Mouse (Mus musculus) mature B cell (primary cell): ENCODE results near the gene Npm1.

Source experiments
- in situ Hi-C: fragments of 300-500 bp; cut with MboI; formaldehyde crosslinking; loops from 2 replicates; pipeline ENCODE4 v1.14.3; 2019

Gene Npm1

GRCm38 (mm10) chr11:33146143-33146497 lies 16.9 kb downstream of the Npm1 start:
- in situ Hi-C loops: loop anchor here (25.0 kb wide), 2 partner anchors 434 to 709 kb away; no protein-coding TSS in a partner anchor

DNA sequence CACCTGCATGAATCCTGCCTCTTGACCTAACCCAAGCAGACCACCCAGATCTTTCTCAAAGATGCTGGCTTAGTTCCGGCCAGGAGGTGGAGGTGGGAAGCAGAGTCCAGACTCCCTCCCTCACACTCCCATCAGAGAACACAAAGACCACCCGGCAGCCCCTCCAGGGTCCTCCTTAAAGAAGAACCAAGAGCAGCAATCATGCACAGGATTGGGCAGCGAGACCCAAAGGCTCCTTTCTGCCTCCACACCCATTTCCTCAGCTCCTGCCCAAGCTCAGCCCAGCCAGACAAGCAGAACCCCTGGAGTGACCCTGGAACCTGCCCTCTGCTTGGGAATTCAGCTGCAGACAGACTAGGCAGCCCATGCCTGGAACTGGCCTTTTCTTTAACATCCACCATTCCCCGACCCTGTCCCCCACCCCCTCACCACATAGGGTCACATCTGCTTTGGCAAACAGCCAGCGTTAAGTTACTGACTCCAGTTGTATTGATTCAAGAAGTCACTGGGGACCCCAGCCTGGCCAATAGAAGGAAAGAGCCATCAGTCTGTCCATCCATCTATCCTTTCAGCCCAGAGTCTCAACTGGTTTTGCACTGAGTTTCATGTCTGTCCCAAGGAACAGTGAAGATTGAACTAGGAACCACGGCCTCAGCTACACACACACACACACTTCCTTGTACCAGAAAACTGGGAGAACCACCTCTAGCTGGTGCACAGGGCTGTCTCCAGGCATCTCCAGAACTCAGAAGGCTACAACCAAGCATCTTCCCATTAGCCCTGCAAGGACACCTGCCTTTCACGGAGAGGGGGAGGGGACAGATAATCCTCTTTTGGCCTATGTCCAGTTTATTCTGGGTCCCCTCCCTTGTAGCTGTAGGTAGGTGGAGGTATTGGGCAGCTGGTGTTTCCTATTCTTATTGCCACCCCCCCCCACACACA lies 17.5 kb downstream of the Npm1 start:
- in situ Hi-C loops: loop anchor here (25.0 kb wide), 2 partner anchors 433 to 708 kb away; no protein-coding TSS in a partner anchor

- in situ Hi-C loops: loop anchor here (25.0 kb wide), 2 partner anchors 432 to 707 kb away; no protein-coding TSS in a partner anchor
Measured at GRCm38 (mm10) chr11:33143906-33144305, 19.1 kb downstream of the Npm1 start.

DNA sequence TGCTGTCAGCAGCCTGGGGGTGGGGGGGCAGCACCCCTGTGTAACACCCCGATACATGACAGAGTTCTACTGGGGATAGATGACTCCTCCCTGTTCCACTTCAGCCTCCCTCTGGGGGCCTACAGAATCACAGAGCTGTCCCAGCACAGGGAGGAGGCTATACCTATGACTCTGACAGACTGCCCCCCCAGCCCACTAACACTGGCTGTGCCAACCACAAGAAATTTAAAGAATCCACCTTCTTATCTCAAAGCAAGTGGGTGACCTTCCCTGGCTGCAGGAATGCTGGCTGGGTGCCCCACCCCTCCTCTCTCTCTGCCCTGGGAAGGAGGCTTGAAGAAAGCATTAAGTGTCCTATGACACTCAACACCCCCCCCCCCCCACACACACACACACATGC lies 20.2 kb downstream of the Npm1 start:
- in situ Hi-C loops: loop anchor here (25.0 kb wide), 2 partner anchors 430 to 706 kb away; no protein-coding TSS in a partner anchor

- in situ Hi-C loops: loop anchor here (25.0 kb wide), 2 partner anchors 428 to 703 kb away; no protein-coding TSS in a partner anchor
Measured at GRCm38 (mm10) chr11:33140111-33140460, 22.9 kb downstream of the Npm1 start.

- in situ Hi-C loops: loop anchor here (25.0 kb wide), 2 partner anchors 427 to 702 kb away; no protein-coding TSS in a partner anchor
Measured at GRCm38 (mm10) chr11:33139458-33140110, 23.4 kb downstream of the Npm1 start.

DNA sequence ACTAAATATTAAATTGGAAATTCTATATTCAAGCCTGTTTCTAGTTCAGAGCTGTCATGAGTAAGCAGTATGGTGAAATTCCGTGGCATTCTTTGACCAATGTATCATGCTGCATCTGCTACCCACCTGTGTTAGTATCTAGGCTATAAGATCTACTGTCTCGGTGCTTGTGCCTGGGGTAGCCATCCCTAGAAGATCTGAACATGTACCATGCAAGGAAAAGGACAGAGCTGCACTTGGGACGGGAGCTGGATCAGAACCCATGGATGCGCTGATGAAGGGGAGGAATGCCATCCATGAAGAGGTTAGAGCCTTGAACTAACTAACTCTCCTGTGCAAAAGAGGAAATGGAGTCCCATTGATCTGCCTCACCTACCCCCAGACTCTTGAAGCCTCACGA lies 24.3 kb downstream of the Npm1 start:
- in situ Hi-C loops: loop anchor here (25.0 kb wide), 2 partner anchors 426 to 701 kb away; no protein-coding TSS in a partner anchor

GRCm38 (mm10) chr11:33134391-33134986 lies 28.5 kb downstream of the Npm1 start:
- in situ Hi-C loops: loop anchor here (25.0 kb wide), 2 partner anchors 422 to 697 kb away; no protein-coding TSS in a partner anchor

DNA sequence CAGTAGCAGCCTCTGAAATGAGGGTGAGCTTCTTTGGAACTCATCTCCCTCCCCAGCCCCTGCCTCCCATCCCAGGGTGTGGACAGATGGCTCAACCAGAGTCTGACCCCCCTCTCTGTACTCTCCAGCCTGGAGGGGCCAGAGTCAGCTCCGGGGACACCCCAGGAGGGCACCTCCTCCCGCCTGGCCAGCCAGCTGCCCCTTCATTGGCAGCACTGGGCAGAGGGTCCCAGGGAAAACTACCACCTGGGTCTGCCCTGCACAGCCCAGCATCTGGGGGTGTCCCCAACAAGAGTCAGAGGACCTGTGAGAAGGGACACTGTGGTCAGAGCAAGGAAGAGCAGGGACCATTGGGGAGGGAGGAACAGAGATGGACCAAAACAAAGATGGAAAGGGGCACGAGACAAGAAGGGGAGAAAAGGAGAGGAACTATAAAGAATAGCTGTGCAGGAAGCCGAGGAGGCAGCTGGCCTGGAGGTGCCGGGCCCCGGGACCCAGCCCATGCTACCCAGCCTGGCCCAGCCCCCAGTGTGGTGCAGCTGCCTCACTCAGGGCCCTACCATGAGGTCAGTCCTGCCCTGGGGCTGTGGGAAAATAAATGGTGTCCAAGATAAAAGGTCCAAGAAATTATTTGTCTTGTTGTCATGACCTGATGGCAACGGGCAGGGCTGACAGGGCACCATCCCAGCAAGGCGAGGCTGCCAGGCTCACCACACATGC lies 30.2 kb downstream of the Npm1 start:
- in situ Hi-C loops: loop anchor here (25.0 kb wide), 2 partner anchors 420 to 695 kb away; no protein-coding TSS in a partner anchor

DNA sequence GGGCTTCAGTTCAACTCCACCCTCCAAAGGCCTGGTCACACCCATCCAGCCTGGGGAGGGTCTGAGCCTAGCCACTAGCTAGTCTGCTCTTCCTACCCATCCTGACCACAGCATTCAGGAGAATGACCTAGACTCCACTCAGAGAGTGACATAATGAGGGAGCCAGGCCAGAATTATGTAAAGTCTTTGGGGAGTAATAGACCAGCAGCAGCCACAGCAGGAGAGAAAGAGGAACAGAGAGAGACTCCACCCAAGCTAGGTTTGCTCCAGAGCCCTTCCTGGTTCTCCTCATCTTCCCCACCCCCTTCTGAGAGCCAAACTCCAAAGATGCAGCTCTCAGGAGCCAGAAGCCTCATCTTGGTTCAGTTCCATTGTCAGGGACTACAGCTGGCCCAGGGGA lies 35.9 kb downstream of the Npm1 start:
- in situ Hi-C loops: loop anchor here (25.0 kb wide), 2 partner anchors 415 to 690 kb away; no protein-coding TSS in a partner anchor

DNA sequence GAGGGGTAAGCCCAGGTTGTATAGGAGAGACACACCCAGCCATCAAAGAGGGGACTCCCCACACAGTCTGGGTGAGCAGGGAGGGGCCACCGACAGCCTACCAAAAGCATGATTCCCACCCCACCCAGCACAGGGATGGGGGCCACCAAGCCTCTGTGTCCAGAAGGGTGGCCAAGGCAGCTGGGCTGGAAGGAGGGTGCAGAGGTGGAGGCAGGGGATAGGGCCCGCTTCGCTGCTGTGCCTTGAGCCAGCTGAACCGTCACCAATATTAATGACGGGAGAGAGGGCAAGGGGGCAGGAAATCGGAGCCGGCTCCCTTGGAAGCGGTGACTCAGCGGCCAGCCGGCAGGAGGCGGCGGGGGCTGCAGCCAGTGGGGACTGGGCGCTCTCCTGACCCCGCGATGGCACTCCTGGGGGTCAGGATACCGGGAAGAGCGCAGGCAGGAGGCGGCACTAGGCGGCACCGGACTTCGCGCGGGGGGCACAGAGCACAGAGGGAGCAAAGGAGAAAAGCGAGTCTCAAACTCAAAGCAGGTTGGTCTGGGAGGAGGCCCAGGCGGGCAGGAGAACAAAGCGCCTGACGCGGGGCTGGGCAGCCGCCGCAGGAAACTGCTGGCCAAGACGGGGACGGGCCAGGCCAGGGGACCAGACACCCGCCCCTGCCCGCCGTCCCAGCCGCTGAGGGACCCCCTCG lies 40.3 kb downstream of the Npm1 start:
- in situ Hi-C loops: no loop called here

GRCm38 (mm10) chr11:33119556-33119955 lies 43.5 kb downstream of the Npm1 start:
- in situ Hi-C loops: no loop called here

DNA sequence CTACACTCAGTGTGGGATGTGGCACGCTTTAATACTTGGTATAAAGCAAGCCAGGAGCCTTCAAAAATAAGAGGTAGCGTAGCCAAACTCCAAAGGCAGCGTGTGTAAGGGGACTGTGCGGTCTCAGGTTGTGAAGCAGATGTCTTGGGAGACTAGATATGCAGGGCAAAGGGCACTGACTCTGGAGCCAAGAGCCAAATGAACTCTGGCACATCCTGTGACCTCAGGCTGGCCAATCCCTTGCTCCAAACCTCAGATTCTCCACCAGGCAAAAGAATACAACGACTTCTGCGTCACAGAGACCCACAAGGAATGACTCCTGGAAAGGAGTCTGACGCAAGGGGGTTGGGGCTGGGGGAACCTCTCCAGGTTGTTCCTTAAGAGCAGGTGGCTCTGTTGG lies 43.9 kb downstream of the Npm1 start:
- in situ Hi-C loops: no loop called here

- in situ Hi-C loops: no loop called here
Measured at GRCm38 (mm10) chr11:33118480-33118879, 44.5 kb downstream of the Npm1 start.

DNA sequence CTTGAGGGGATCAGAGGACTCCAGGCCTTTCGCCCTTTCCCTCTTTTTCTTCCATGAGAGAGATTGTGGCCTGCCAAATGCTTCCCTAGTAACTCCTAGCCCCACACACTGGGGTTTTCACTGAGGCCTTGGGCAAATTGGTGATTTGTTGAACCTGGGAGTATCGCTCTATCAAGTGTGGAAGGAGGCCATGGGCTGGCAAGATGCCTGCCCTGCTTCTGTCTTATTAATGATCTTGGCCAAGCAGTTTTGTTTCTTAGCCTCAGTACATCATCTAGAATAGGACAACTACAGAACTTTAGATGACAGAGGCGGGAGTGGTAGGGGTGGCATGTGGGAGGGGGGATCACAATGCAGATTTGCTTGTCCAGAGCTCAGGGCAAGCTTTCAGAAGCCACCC lies 47.2 kb downstream of the Npm1 start:
- in situ Hi-C loops: no loop called here

GRCm38 (mm10) chr11:33112407-33112806 lies 50.6 kb downstream of the Npm1 start:
- in situ Hi-C loops: no loop called here

- in situ Hi-C loops: no loop called here
Measured at GRCm38 (mm10) chr11:33110111-33110510, 52.9 kb downstream of the Npm1 start.

DNA sequence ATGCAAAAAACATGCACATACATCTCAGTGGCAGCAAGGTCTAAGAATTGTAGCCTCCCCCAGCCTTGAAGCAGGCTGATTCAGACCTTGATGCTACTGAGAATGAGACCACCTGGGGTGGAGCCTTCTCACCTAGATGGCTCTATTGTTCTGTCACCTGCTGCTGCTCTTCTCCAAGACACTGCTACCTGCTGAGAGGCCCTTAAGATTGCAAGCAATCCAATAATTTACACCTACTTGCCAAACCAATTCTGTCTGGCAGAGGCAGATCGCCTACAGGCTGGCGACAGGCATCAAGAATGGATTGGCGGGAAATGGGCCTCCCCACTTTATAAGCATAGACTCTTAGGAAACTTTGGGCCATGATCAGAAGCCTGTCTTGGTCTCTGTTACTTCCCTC lies 55.5 kb downstream of the Npm1 start:
- in situ Hi-C loops: no loop called here

DNA sequence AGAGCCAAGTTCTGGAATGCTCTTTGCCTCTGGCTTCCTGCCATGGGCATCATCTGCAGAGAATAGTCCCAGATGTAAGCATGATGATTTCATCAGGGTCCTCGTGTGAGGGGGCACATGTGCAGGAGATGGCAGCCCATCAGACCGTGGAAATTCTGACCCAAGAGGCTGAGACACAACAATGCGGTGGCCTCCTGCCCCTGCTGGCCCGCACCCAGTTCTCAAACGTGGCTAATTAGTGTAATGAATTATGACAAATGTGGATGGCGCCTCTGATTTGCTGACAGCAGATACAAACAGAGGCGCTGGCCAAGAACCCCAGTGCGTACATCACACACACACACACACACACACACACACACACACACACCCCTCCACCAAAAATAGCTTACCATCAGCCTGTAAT lies 58.1 kb downstream of the Npm1 start:
- in situ Hi-C loops: no loop called here

- in situ Hi-C loops: no loop called here
Measured at GRCm38 (mm10) chr11:33103291-33103943, 59.6 kb downstream of the Npm1 start.
